Mouse (Mus musculus) stomach, embryonic 16.5 days (tissue): Measurements from ENCODE around the gene Gm17334. TPM values are rescaled to one million over a fixed set of nuclear protein-coding genes. Genes with fewer than 3 reads are reported as not detected.
A peak's percentile ranks its signal among the peaks of the same experiment; 100 is the strongest.

Experiments used
- ATAC-seq: fragments of 200-750 bp; cut with Nextera tagmentation; 2 replicates; pipeline ENCODE4 v1.8.0; 2017; ENCODE audit warnings: moderate number of reproducible peaks, moderate TSS enrichment; ENCODE audit not compliant: insufficient read depth, low FRiP score
- H3K27ac ChIP-seq: fragments of 300-500 bp; sonication (generic); 2 replicates; pipeline ENCODE4 v1.5.1; 2014; ENCODE audit warnings: low read length
- H3K27me3 ChIP-seq: fragments of 300-500 bp; sonication (generic); 2 replicates; pipeline ENCODE4 v1.6.1; 2014; ENCODE audit warnings: low read length, control low read depth, mixed read lengths; ENCODE audit not compliant: control insufficient read depth, insufficient read depth
- H3K36me3 ChIP-seq: fragments of 300-500 bp; sonication (generic); 2 replicates; pipeline ENCODE4 v1.6.1; 2014; ENCODE audit warnings: low read length; ENCODE audit not compliant: control insufficient read depth, insufficient read depth
- H3K4me1 ChIP-seq: fragments of 300-500 bp; sonication (generic); 2 replicates; pipeline ENCODE4 v1.6.1; 2014; ENCODE audit warnings: low read length, control low read depth, mixed read lengths; ENCODE audit not compliant: control insufficient read depth, insufficient read depth
- H3K4me2 ChIP-seq: fragments of 300-500 bp; sonication (generic); 2 replicates; pipeline ENCODE4 v1.6.1; 2014; ENCODE audit warnings: low read depth, low read length, mixed read lengths
- H3K4me3 ChIP-seq: fragments of 300-500 bp; sonication (generic); replicated peaks from 2 replicates; pipeline ENCODE4 v1.5.1; 2014; ENCODE audit warnings: mild to moderate bottlenecking, low read length
- H3K9ac ChIP-seq: fragments of 300-500 bp; sonication (generic); 2 replicates; pipeline ENCODE4 v1.6.1; 2014; ENCODE audit warnings: low read length
- H3K9me3 ChIP-seq: fragments of 300-500 bp; sonication (generic); replicated peaks from 2 replicates; pipeline ENCODE4 v1.6.1; 2016; ENCODE audit warnings: low read length, control low read depth; ENCODE audit not compliant: control insufficient read depth
- WGBS: fragments of 180-500 bp; shearing (Covaris S2); extraction: QIAGEN DNeasy Blood & Tissue Kit; methylation state at CpG from one replicate; pipeline ENCODE4 v1.1.7; 2014; 5-methylcytosine and 5-hydroxymethylcytosine counted together
- polyA plus RNA-seq: library from polyadenylated mRNA; unstranded; fragments of >200 nt; fragmentation: Nextera tagmentation; extraction: Ambion mirVana; gene quantifications from 2 replicates; pipeline ENCODE4 v1.2.1, GENCODE M21; 2015

Gm17334 gene
- polyA plus RNA-seq, result 0.51 TPM in 1 of 2 replicates, not detected in the other

- H3K9ac ChIP-seq, result no peak within 1 kb of the TSS
- peaks cover 6% of the 10 kb centered on the region; the same call in 1 of the 2 replicates for H3K36me3 ChIP-seq
- H3K27me3 ChIP-seq, result no peaks in the 10 kb centered on the region
- no peak within 1 kb of the TSS for H3K27ac ChIP-seq
- peak within 1 kb of the TSS; percentile 78 for H3K4me2 ChIP-seq
- H3K4me1 ChIP-seq, result peaks cover 16% of the 10 kb centered on the region
- no peaks in the 10 kb centered on the region for H3K9me3 ChIP-seq
- no peak within 1 kb of the TSS for H3K4me3 ChIP-seq
- ATAC-seq, result no peak
- WGBS, result 95% methylated on average over 5 of the region's 5 CpGs
These were observed at the start of gene Gm17334 for GRCm38 (mm10) chr11:53773087-53773486. Gene Gm17334 (minus strand): TSS chr11:53773187.

GRCm38 (mm10) chr11:53821945-53822338 lies 49.0 kb upstream of the Gm17334 start:
- no peak overlapping the region for H3K9ac ChIP-seq
- H3K4me2 ChIP-seq, result no peak overlapping the region
- 90% methylated on average over 3 of the region's 3 CpGs for WGBS
- H3K4me3 ChIP-seq, result no peak overlapping the region
- no peaks in the 10 kb centered on the region for H3K36me3 ChIP-seq
- H3K27ac ChIP-seq, result no peak overlapping the region
- H3K27me3 ChIP-seq, result no peaks in the 10 kb centered on the region
- no peak for ATAC-seq
- H3K9me3 ChIP-seq, result no peaks in the 10 kb centered on the region
- 0 out of 2 replicates have a peak, but pooled peaks cover 3% of the 10 kb centered on the region for H3K4me1 ChIP-seq

- H3K4me2 ChIP-seq, result no peak overlapping the region
- 81% methylated on average over 11 of the region's 11 CpGs for WGBS
These were observed 48.4 kb upstream of the Gm17334 start for GRCm38 (mm10) chr11:53821230-53821944.

GRCm38 (mm10) chr11:53820516-53821170 lies 47.7 kb upstream of the Gm17334 start:
- H3K9ac ChIP-seq, result no peak overlapping the region
- ATAC-seq, result no peak
- H3K36me3 ChIP-seq, result no peaks in the 10 kb centered on the region
- no peaks in the 10 kb centered on the region for H3K27me3 ChIP-seq
- no peak overlapping the region for H3K27ac ChIP-seq
- H3K4me2 ChIP-seq, result no peak overlapping the region
- no peaks in the 10 kb centered on the region for H3K9me3 ChIP-seq
- no peak overlapping the region for H3K4me3 ChIP-seq
- 0 out of 2 replicates have a peak, but pooled peaks cover 3% of the 10 kb centered on the region for H3K4me1 ChIP-seq
- WGBS, result 87% methylated on average over 13 of the region's 13 CpGs

More at GRCm38 (mm10) chr11:53821230-53821944, 48.4 kb upstream of the Gm17334 start:
- 0 out of 2 replicates have a peak, but pooled peaks cover 3% of the 10 kb centered on the region for H3K4me1 ChIP-seq
- H3K9ac ChIP-seq, result no peak overlapping the region
- no peak overlapping the region for H3K27ac ChIP-seq
- H3K27me3 ChIP-seq, result no peaks in the 10 kb centered on the region
- H3K36me3 ChIP-seq, result no peaks in the 10 kb centered on the region
- H3K9me3 ChIP-seq, result no peaks in the 10 kb centered on the region
- no peak for ATAC-seq
- H3K4me3 ChIP-seq, result no peak overlapping the region

- Histone ChIP-seq H3K4me3 (no peak overlapping the region), H3K4me2 (no peak overlapping the region), H3K27ac (no peak overlapping the region), H3K9ac (no peak overlapping the region), H3K9me3 (no peaks in the 10 kb centered on the region), H3K27me3 (no peaks in the 10 kb centered on the region), H3K4me1 (0 out of 2 replicates have a peak, but pooled peaks cover 3% of the 10 kb centered on the region), H3K36me3 (no peaks in the 10 kb centered on the region)
- 90% methylated on average over 6 of the region's 6 CpGs for WGBS
- ATAC-seq, result no peak
These were observed 46.5 kb upstream of the Gm17334 start for GRCm38 (mm10) chr11:53819511-53819910.

- WGBS, result 56% methylated on average over 6 of the region's 6 CpGs
- Histone ChIP-seq H3K27me3 (no peaks in the 10 kb centered on the region), H3K9me3 (no peaks in the 10 kb centered on the region), H3K4me3 (no peak overlapping the region), H3K4me1 (0 out of 2 replicates have a peak, but pooled peaks cover 3% of the 10 kb centered on the region), H3K27ac (no peak overlapping the region), H3K9ac (no peak overlapping the region), H3K4me2 (no peak overlapping the region), H3K36me3 (no peaks in the 10 kb centered on the region)
- ATAC-seq, result no peak
These were observed 45.8 kb upstream of the Gm17334 start for GRCm38 (mm10) chr11:53818794-53819193.

- no peaks in the 10 kb centered on the region for H3K4me1 ChIP-seq
These were observed 43.9 kb upstream of the Gm17334 start for GRCm38 (mm10) chr11:53816841-53817375.

GRCm38 (mm10) chr11:53814810-53815209 lies 41.8 kb upstream of the Gm17334 start:
- WGBS, result 51% methylated on average over 3 of the region's 3 CpGs
- no peak overlapping the region for H3K4me3 ChIP-seq
- no peak for ATAC-seq
- H3K9me3 ChIP-seq, result no peaks in the 10 kb centered on the region
- H3K36me3 ChIP-seq, result no peaks in the 10 kb centered on the region
- H3K9ac ChIP-seq, result no peak overlapping the region
- no peak overlapping the region for H3K27ac ChIP-seq
- no peaks in the 10 kb centered on the region for H3K4me1 ChIP-seq
- H3K27me3 ChIP-seq, result no peaks in the 10 kb centered on the region
- H3K4me2 ChIP-seq, result no peak overlapping the region

More at GRCm38 (mm10) chr11:53816841-53817375, 43.9 kb upstream of the Gm17334 start:
- Histone ChIP-seq H3K36me3 (no peaks in the 10 kb centered on the region), H3K4me3 (no peak overlapping the region), H3K9ac (no peak overlapping the region), H3K4me2 (no peak overlapping the region), H3K27ac (no peak overlapping the region), H3K9me3 (no peaks in the 10 kb centered on the region), H3K27me3 (no peaks in the 10 kb centered on the region)
- 90% methylated on average over 5 of the region's 5 CpGs for WGBS
- ATAC-seq, result no peak
